Mouse (Mus musculus) intestine, embryonic 16.5 days (tissue): ENCODE measurements at regions not wholly inside any gene's neighbourhood (a gene's known extent, or its start where the extent isn't known, plus 50 kb on each side); places are given as distances from the start of the nearest gene placed in this dataset.

ENCODE experiments used
- ATAC-seq: fragments of 200-750 bp; cut with Nextera tagmentation; 2 replicates; pipeline ENCODE4 v1.8.0; 2017; ENCODE audit warnings: moderate TSS enrichment, moderate library complexity
- H3K27ac ChIP-seq: fragments of 300-500 bp; sonication (generic); 2 replicates; pipeline ENCODE4 v1.5.1; 2014; ENCODE audit warnings: mild to moderate bottlenecking, low read length
- H3K27me3 ChIP-seq: fragments of 300-500 bp; sonication (generic); replicated peaks from 2 replicates; pipeline ENCODE4 v1.6.1; 2014; ENCODE audit warnings: low read length, control low read depth, mixed read lengths; ENCODE audit not compliant: control insufficient read depth, insufficient read depth
- H3K36me3 ChIP-seq: fragments of 300-500 bp; sonication (generic); 2 replicates; pipeline ENCODE4 v1.6.1; 2014; ENCODE audit warnings: low read length, control low read depth; ENCODE audit not compliant: control insufficient read depth, insufficient read depth
- H3K4me1 ChIP-seq: fragments of 300-500 bp; sonication (generic); 2 replicates; pipeline ENCODE4 v1.6.1; 2014; ENCODE audit warnings: low read length, control low read depth, mixed read lengths; ENCODE audit not compliant: control insufficient read depth, insufficient read depth
- H3K4me2 ChIP-seq: fragments of 300-500 bp; sonication (generic); 2 replicates; pipeline ENCODE4 v1.6.1; 2014; ENCODE audit warnings: low read depth, low read length, control low read depth
- H3K4me3 ChIP-seq: fragments of 300-500 bp; sonication (generic); 2 replicates; pipeline ENCODE4 v1.5.1; 2014; ENCODE audit warnings: mild to moderate bottlenecking, low read length
- H3K9ac ChIP-seq: fragments of 300-500 bp; sonication (generic); 2 replicates; pipeline ENCODE4 v1.6.1; 2014; ENCODE audit warnings: low read depth, low read length
- H3K9me3 ChIP-seq: fragments of 300-500 bp; sonication (generic); 2 replicates; pipeline ENCODE4 v1.6.1; 2016; ENCODE audit warnings: low read length, control low read depth; ENCODE audit not compliant: control insufficient read depth
- WGBS: fragments of 180-500 bp; shearing (Covaris S2); extraction: QIAGEN DNeasy Blood & Tissue Kit; methylation state at CpG from one replicate; pipeline ENCODE4 v1.1.7; 2014; 5-methylcytosine and 5-hydroxymethylcytosine counted together

GRCm38 (mm10) chr14:17347286-17347685 lies 312.8 kb upstream of the Thrb start:
- Histone ChIP-seq H3K36me3 (no peaks in the 10 kb centered on the region), H3K9me3 (no peaks in the 10 kb centered on the region), H3K4me3 (no peak overlapping the region), H3K9ac (no peak overlapping the region), H3K27me3 (no peaks in the 10 kb centered on the region), H3K27ac (no peak overlapping the region), H3K4me2 (no peak overlapping the region), H3K4me1 (no peaks in the 10 kb centered on the region)
- ATAC-seq, result no peak
- 68% methylated on average over 2 of the region's 2 CpGs for WGBS

GRCm38 (mm10) chr14:17352324-17353037 lies 307.6 kb upstream of the Thrb start:
- Histone ChIP-seq H3K9me3 (no peaks in the 10 kb centered on the region), H3K36me3 (no peaks in the 10 kb centered on the region), H3K9ac (no peak overlapping the region), H3K4me3 (no peak overlapping the region), H3K27ac (no peak overlapping the region), H3K27me3 (no peaks in the 10 kb centered on the region), H3K4me1 (no peaks in the 10 kb centered on the region), H3K4me2 (no peak overlapping the region)
- WGBS, result 72% methylated on average over 4 of the region's 4 CpGs
- no peak for ATAC-seq

GRCm38 (mm10) chr14:17361910-17362309 lies 298.2 kb upstream of the Thrb start:
- no peak overlapping the region for H3K27ac ChIP-seq
- no peak overlapping the region for H3K4me3 ChIP-seq
- no peaks in the 10 kb centered on the region for H3K4me1 ChIP-seq
- no peak overlapping the region for H3K4me2 ChIP-seq
- no peaks in the 10 kb centered on the region for H3K27me3 ChIP-seq
- no peaks in the 10 kb centered on the region for H3K36me3 ChIP-seq
- H3K9ac ChIP-seq, result no peak overlapping the region
- no peaks in the 10 kb centered on the region for H3K9me3 ChIP-seq
- no peak for ATAC-seq

DNA sequence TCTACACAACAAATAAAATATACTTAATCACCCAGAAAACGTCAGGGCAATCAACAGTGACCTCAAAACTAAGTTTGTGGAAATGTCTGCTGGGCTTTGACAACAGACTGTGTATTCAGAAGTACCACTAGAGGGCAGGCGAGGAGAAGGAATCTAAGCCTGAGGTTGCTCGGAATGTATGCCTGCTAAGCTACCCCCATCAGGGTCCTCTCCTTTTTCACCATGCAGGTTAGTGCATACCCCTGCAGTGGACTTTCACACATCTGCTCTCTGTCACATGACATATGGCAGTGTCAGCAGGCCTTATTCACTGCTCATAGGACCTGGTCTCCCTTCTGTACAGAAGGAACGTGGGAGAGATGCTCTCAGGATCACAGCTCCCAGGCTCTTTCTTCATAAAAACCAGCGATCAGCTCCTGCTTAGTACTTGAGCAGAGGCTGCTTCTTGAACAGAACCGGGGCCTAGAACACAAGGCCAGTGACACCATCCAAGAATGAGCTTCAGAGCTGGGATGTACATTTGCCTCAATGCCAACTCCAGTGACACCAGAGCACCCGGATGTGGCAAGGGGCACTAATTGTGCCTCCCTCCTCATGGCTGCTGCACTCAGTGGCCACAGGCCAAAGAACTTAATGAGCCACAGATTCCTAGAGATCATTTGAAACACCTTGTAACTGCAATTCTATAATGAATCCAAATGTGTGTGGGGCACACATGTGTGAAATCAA lies 257.1 kb upstream of the Thrb start:
- ATAC-seq, result no peak
- Histone ChIP-seq H3K9ac (no peak overlapping the region), H3K4me3 (no peak overlapping the region), H3K27ac (no peak overlapping the region), H3K27me3 (no peaks in the 10 kb centered on the region), H3K36me3 (no peaks in the 10 kb centered on the region), H3K4me2 (no peak overlapping the region), H3K4me1 (no peaks in the 10 kb centered on the region), H3K9me3 (no peaks in the 10 kb centered on the region)
- WGBS, result 41% methylated on average over 7 of the region's 7 CpGs

DNA sequence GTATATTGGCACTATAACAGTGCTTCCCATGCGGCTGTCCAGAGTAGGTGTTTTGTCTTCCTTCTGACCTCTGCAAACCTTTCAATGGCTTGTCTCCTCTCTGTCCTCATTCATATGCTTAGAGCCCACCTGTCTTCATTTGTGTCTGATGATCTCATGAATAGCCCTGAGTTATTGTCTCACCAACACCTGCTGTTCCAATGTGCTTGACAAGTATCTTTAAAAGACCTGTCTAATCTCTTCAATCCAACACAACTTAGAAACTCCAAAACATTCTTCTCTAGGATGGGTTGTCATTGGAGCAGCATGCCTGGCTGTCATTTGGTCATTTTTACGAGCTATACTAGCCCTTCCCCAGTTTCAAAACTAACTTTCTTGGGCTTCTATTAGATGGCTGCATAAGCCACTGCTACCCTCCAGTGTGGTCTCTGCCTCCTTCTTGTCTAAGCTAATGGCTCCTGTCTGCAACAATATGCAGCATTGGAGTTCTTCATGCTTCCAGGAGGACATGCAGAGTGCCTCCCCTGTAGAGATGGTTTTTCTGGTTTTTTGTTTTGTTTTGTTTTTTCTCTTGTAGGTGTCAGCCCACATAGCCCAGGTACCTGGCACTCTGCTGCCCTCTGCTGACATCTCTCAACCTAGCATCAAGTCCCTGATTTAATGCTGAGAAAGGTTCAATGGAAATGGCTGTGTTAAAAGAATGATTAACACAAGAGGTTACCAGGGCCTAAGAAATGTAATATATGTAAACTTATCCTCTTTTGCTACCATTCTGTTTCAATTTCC lies 254.3 kb upstream of the Thrb start:
- Histone ChIP-seq H3K9me3 (no peaks in the 10 kb centered on the region), H3K4me1 (peaks cover 2% of the 10 kb centered on the region; the same call in 1 of the 2 replicates), H3K27ac (no peak overlapping the region), H3K27me3 (no peaks in the 10 kb centered on the region), H3K36me3 (no peaks in the 10 kb centered on the region), H3K4me3 (no peak overlapping the region), H3K9ac (no peak overlapping the region), H3K4me2 (no peak overlapping the region)
- 70% methylated on average over 2 of the region's 2 CpGs for WGBS
- ATAC-seq, result no peak

GRCm38 (mm10) chr14:17406879-17407278 lies 253.2 kb upstream of the Thrb start:
- Histone ChIP-seq H3K27ac (no peak overlapping the region), H3K4me2 (no peak overlapping the region), H3K9ac (no peak overlapping the region), H3K9me3 (no peaks in the 10 kb centered on the region), H3K36me3 (no peaks in the 10 kb centered on the region), H3K27me3 (no peaks in the 10 kb centered on the region), H3K4me3 (no peak overlapping the region), H3K4me1 (peaks cover 3% of the 10 kb centered on the region; the same call in 1 of the 2 replicates)
- ATAC-seq, result peak; percentile 51

GRCm38 (mm10) chr14:17408343-17408742 lies 251.7 kb upstream of the Thrb start:
- Histone ChIP-seq H3K4me2 (no peak overlapping the region), H3K4me3 (no peak overlapping the region), H3K27ac (no peak overlapping the region), H3K27me3 (no peaks in the 10 kb centered on the region), H3K9me3 (no peaks in the 10 kb centered on the region), H3K4me1 (peaks cover 3% of the 10 kb centered on the region; the same call in 1 of the 2 replicates), H3K36me3 (no peaks in the 10 kb centered on the region), H3K9ac (no peak overlapping the region)
- ATAC-seq, result no peak
- WGBS, result 57% methylated on average over 5 of the region's 5 CpGs

DNA sequence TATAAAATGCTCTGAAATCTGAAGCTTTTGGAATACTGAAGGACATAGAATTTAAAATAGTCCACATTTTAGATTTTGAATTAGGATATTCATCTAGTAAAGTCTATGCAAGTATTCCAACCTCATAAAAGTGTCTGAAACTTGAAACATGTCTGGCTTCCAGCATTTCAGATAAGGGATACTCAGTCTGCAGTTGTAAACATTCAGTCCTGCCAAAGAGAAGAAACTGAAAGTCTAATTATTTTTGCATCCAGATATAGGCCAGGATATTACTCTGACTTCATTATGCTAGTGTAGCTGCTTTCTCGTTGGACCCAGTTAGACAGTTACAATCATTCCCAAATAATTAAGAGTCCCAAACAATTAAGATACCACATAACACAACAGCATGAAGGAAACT lies 251.2 kb upstream of the Thrb start:
- H3K36me3 ChIP-seq, result no peaks in the 10 kb centered on the region
- H3K4me2 ChIP-seq, result no peak overlapping the region
- H3K27ac ChIP-seq, result no peak overlapping the region
- 62% methylated on average over 1 of the region's 1 CpGs for WGBS
- no peaks in the 10 kb centered on the region for H3K27me3 ChIP-seq
- no peak overlapping the region for H3K9ac ChIP-seq
- no peak for ATAC-seq
- H3K4me3 ChIP-seq, result no peak overlapping the region
- H3K4me1 ChIP-seq, result peaks cover 3% of the 10 kb centered on the region; the same call in 1 of the 2 replicates
- no peaks in the 10 kb centered on the region for H3K9me3 ChIP-seq

DNA sequence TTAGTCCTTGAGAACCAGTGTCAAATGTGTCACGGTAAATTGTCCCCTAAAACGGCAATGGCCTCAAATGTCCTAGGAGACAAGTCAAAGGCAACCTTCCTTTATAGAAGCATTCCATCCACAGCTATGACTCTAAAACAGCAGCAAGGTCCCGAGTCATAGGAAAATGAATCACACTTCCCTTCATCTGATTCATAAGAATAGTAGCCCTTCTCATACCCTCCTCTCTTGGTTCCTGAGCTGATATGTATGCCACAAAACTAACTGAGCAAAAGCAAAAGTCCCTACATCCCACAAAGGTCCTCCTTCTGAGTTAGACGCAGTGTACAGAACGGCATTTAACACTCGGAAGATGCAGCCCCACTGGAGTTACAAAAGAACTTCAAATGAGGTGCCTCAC lies 250.6 kb upstream of the Thrb start:
- ATAC-seq, result no peak

More for the DNA sequence above, 250.6 kb upstream of the Thrb start:
- Histone ChIP-seq H3K4me3 (no peak overlapping the region), H3K9me3 (no peaks in the 10 kb centered on the region), H3K9ac (no peak overlapping the region), H3K4me1 (peaks cover 3% of the 10 kb centered on the region; the same call in 1 of the 2 replicates), H3K36me3 (no peaks in the 10 kb centered on the region), H3K27ac (no peak overlapping the region), H3K27me3 (no peaks in the 10 kb centered on the region), H3K4me2 (no peak overlapping the region)
- WGBS, result 93% methylated on average over 6 of the region's 6 CpGs
